In genomic region chr4:57675387-57675786, GRCm38 (mm10) we compare ENCODE assay signal across 8 mouse cellular contexts. TPM values are rescaled to one million over a fixed set of nuclear protein-coding genes. Genes with fewer than 3 reads are reported as not detected.
A peak's percentile ranks its signal among the peaks of the same experiment; 100 is the strongest.
DNase-seq lines count a peak whose midpoint lies in the region; ATAC-seq and TF ChIP-seq lines count a peak whose summit lies in the region.

No protein-coding gene starts in this region.

- no peaks in the 10 kb centered on the region for H3K9me3 ChIP-seq in hindbrain, embryonic 13.5 days
- H3K9me3 ChIP-seq in limb, embryonic 15.5 days: no peaks in the 10 kb centered on the region
- H3K9me3 ChIP-seq in midbrain, embryonic 15.5 days: no peaks in the 10 kb centered on the region

- TF ChIP-seq CTCF in layer of hippocampus, adult 2 months (conservative IDR thresholded peaks at IDR 0.05): no peak
- no peak for TF ChIP-seq CTCF in thymus, adult 2 months (IDR thresholded peaks at IDR 0.05; ENCODE audit: borderline replicate concordance, control insufficient read depth, extremely low read depth, insufficient read depth, low read length, poor library complexity)

- no peak for DNase-seq in layer of hippocampus, adult 2 months (ENCODE audit: low spot score in 2 of 2)
- no peak for DNase-seq in layer of hippocampus, adult 11-12 months (ENCODE audit: low spot score)
- DNase-seq in gastrocnemius, adult 18-20 months (ENCODE audit: low spot score): peak; percentile 64
- DNase-seq in thymus, adult 2 months: peak; percentile 62
- no peak for DNase-seq in right cerebral cortex, adult 18-20 months

- peak overlapping the region; percentile 52 for H3K4me2 ChIP-seq in hindbrain, embryonic 13.5 days
- peak overlapping the region; percentile 51 for H3K4me2 ChIP-seq in limb, embryonic 15.5 days
- H3K4me2 ChIP-seq in midbrain, embryonic 15.5 days: peak overlapping the region; percentile 32

- H3K36me3 ChIP-seq in hindbrain, embryonic 13.5 days: no peaks in the 10 kb centered on the region
- H3K36me3 ChIP-seq in limb, embryonic 15.5 days: 0 out of 2 replicates have a peak, but pooled peaks cover 4% of the 10 kb centered on the region
- no peaks in the 10 kb centered on the region for H3K36me3 ChIP-seq in midbrain, embryonic 15.5 days (replicated peaks)
- H3K36me3 ChIP-seq in thymus, adult 2 months (ENCODE audit: control insufficient read depth, insufficient read depth, low read length): no peaks in the 10 kb centered on the region

- no peak for TF ChIP-seq POLR2A in thymus, adult 2 months (IDR thresholded peaks at IDR 0.05; ENCODE audit: control insufficient read depth, extremely low read depth, insufficient read depth, low read length, poor library complexity)

- peak overlapping the region; percentile 51 for H3K9ac ChIP-seq in hindbrain, embryonic 13.5 days
- no peak overlapping the region for H3K9ac ChIP-seq in limb, embryonic 15.5 days
- H3K9ac ChIP-seq in midbrain, embryonic 15.5 days: no peak overlapping the region

- peak; percentile 55 for ATAC-seq in hindbrain, embryonic 13.5 days (ENCODE audit: low FRiP score)
- peak; percentile 77 for ATAC-seq in limb, embryonic 15.5 days (ENCODE audit: insufficient number of reproducible peaks, low FRiP score, low TSS enrichment, low read depth)
- 0 out of 2 replicates have a peak, but pooled peaks have one; percentile 40 for ATAC-seq in midbrain, embryonic 15.5 days (replicated peaks)

- H3K27me3 ChIP-seq in hindbrain, embryonic 13.5 days: no peaks in the 10 kb centered on the region
- H3K27me3 ChIP-seq in limb, embryonic 15.5 days: no peaks in the 10 kb centered on the region
- no peaks in the 10 kb centered on the region for H3K27me3 ChIP-seq in midbrain, embryonic 15.5 days (replicated peaks)
- no peaks in the 10 kb centered on the region for H3K27me3 ChIP-seq in thymus, adult 2 months (ENCODE audit: control insufficient read depth, insufficient read depth, low read length)

- WGBS in hindbrain, embryonic 13.5 days: 2% methylated on average over 13 of the region's 13 CpGs
- 3% methylated on average over 13 of the region's 13 CpGs for WGBS in limb, embryonic 15.5 days
- WGBS in midbrain, embryonic 15.5 days: 3% methylated on average over 13 of the region's 13 CpGs
- WGBS in thymus, adult 2 months: 2% methylated on average over 13 of the region's 13 CpGs

- peak overlapping the region; percentile 46; the same call in 1 of the 2 replicates for H3K27ac ChIP-seq in layer of hippocampus, adult 2 months
- peak overlapping the region; percentile 50; the same call in 1 of the 2 replicates for H3K27ac ChIP-seq in hindbrain, embryonic 13.5 days
- peak overlapping the region; percentile 61 for H3K27ac ChIP-seq in limb, embryonic 15.5 days
- no peak overlapping the region for H3K27ac ChIP-seq in midbrain, embryonic 15.5 days
- no peak overlapping the region for H3K27ac ChIP-seq in thymus, adult 2 months (ENCODE audit: control insufficient read depth, insufficient read depth, low read length)

- H3K4me3 ChIP-seq in layer of hippocampus, adult 2 months: no peak overlapping the region
- peak overlapping the region; percentile 27 for H3K4me3 ChIP-seq in hindbrain, embryonic 13.5 days
- H3K4me3 ChIP-seq in limb, embryonic 15.5 days: peak overlapping the region; percentile 29
- no peak overlapping the region for H3K4me3 ChIP-seq in midbrain, embryonic 15.5 days
- no peak overlapping the region for H3K4me3 ChIP-seq in thymus, adult 2 months (ENCODE audit: control insufficient read depth, insufficient read depth, low read length)

- H3K4me1 ChIP-seq in hindbrain, embryonic 13.5 days (replicated peaks): peaks cover 16% of the 10 kb centered on the region
- H3K4me1 ChIP-seq in limb, embryonic 15.5 days: peaks cover 33% of the 10 kb centered on the region
- 0 out of 2 replicates have a peak, but pooled peaks cover 6% of the 10 kb centered on the region for H3K4me1 ChIP-seq in midbrain, embryonic 15.5 days
- peaks cover 18% of the 10 kb centered on the region for H3K4me1 ChIP-seq in thymus, adult 2 months (replicated peaks; ENCODE audit: control insufficient read depth, insufficient read depth, low read length)

RNA-seq across cellular contexts. Expression of gene Akap2, which starts 42.1 kb away (rescaled TPM):
- total RNA-seq in layer of hippocampus, adult 2 months (2021): 10 to 100 TPM; 46.8 to 52.0 TPM
- total RNA-seq in gastrocnemius, adult 18-20 months (2021): 10 to 100 TPM; 28.7 to 41.5 TPM
- polyA plus RNA-seq in hindbrain, embryonic 13.5 days (2015; fragmentation: Nextera tagmentation; extraction: Ambion mirVana): 17.0 and 17.7 TPM in 2 replicates
- 21.7 and 25.2 TPM in 2 replicates for polyA plus RNA-seq in limb, embryonic 15.5 days (2015; fragmentation: Nextera tagmentation; extraction: Ambion mirVana)
- 9.8 and 10.2 TPM in 2 replicates for polyA plus RNA-seq in midbrain, embryonic 15.5 days (2015; fragmentation: Nextera tagmentation; extraction: Ambion mirVana)
- 99.2 and 117 TPM in 2 replicates for polyA plus RNA-seq in thymus, adult 2 months (2012; rRNA removed)

Comparison
In these comparisons a context has a peak if more than half of its experiments do, and no peak if none do; other contexts are left out.
1. DNase-seq: peak in gastrocnemius, adult 18-20 months (single experiment) and thymus, adult 2 months (single experiment); none in layer of hippocampus, adult 2 months (0 of 2), layer of hippocampus, adult 11-12 months (single experiment) and right cerebral cortex, adult 18-20 months (single experiment).
2. H3K27ac ChIP-seq: peak in layer of hippocampus, adult 2 months (single experiment), hindbrain, embryonic 13.5 days (single experiment) and limb, embryonic 15.5 days (single experiment); none in midbrain, embryonic 15.5 days (single experiment) and thymus, adult 2 months (single experiment).
3. H3K4me3 ChIP-seq: peak in hindbrain, embryonic 13.5 days (single experiment) and limb, embryonic 15.5 days (single experiment); none in layer of hippocampus, adult 2 months (single experiment), midbrain, embryonic 15.5 days (single experiment) and thymus, adult 2 months (single experiment).
4. Peak in every context shown above with its lines, with median percentiles within 50 percentile points of each other: ATAC-seq and H3K4me2 ChIP-seq.